Mouse (Mus musculus): ENCODE results near the gene Gucy2c. TPM values are rescaled to one million over a fixed set of nuclear protein-coding genes. Genes with fewer than 3 reads are reported as not detected.
A peak's percentile ranks its signal among the peaks of the same experiment; 100 is the strongest.

The Gucy2c gene
- polyA plus RNA-seq, 1 experiment = 0.34 TPM

- TF ChIP-seq POLR2A (IDR thresholded peaks at IDR 0.05; ENCODE audit: borderline replicate concordance, extremely low read depth, insufficient read depth, insufficient read length, poor library complexity, severe bottlenecking) (no peak), CTCF (IDR thresholded peaks at IDR 0.05; ENCODE audit: borderline replicate concordance, extremely low read depth, insufficient read depth, insufficient read length) (no peak)
These were observed 59.0 kb downstream of the Gucy2c start for GRCm38 (mm10) chr6:136722565-136722964.

GRCm38 (mm10) chr6:136721925-136722324 is 59.6 kb downstream of the Gucy2c start:
- TF ChIP-seq CTCF (IDR thresholded peaks at IDR 0.05; ENCODE audit: borderline replicate concordance, extremely low read depth, insufficient read depth, insufficient read length) (peak; percentile 85), POLR2A (IDR thresholded peaks at IDR 0.05; ENCODE audit: borderline replicate concordance, extremely low read depth, insufficient read depth, insufficient read length, poor library complexity, severe bottlenecking) (no peak)
- DNase-seq (ENCODE audit: low read depth) = peak; percentile 73

More at GRCm38 (mm10) chr6:136722565-136722964, 59.0 kb downstream of the Gucy2c start:
- DNase-seq (ENCODE audit: low read depth) = no peak

GRCm38 (mm10) chr6:136720436-136720835 is 61.1 kb downstream of the Gucy2c start:
- no peak for DNase-seq (ENCODE audit: low read depth)
- TF ChIP-seq CTCF (IDR thresholded peaks at IDR 0.05; ENCODE audit: borderline replicate concordance, extremely low read depth, insufficient read depth, insufficient read length) (no peak), POLR2A (IDR thresholded peaks at IDR 0.05; ENCODE audit: borderline replicate concordance, extremely low read depth, insufficient read depth, insufficient read length, poor library complexity, severe bottlenecking) (no peak)

- DNase-seq (ENCODE audit: low read depth) = no peak
- TF ChIP-seq CTCF (IDR thresholded peaks at IDR 0.05; ENCODE audit: borderline replicate concordance, extremely low read depth, insufficient read depth, insufficient read length) (no peak), POLR2A (IDR thresholded peaks at IDR 0.05; ENCODE audit: borderline replicate concordance, extremely low read depth, insufficient read depth, insufficient read length, poor library complexity, severe bottlenecking) (no peak)
These were observed 65.6 kb downstream of the Gucy2c start for GRCm38 (mm10) chr6:136715881-136716431.

GRCm38 (mm10) chr6:136714097-136714496 is 67.5 kb downstream of the Gucy2c start:
- no peak for DNase-seq (ENCODE audit: low read depth)
- no peak for TF ChIP-seq POLR2A (IDR thresholded peaks at IDR 0.05; ENCODE audit: borderline replicate concordance, extremely low read depth, insufficient read depth, insufficient read length, poor library complexity, severe bottlenecking)

GRCm38 (mm10) chr6:136710408-136710807 is 71.2 kb downstream of the Gucy2c start:
- TF ChIP-seq POLR2A (IDR thresholded peaks at IDR 0.05; ENCODE audit: borderline replicate concordance, extremely low read depth, insufficient read depth, insufficient read length, poor library complexity, severe bottlenecking) (no peak), CTCF (IDR thresholded peaks at IDR 0.05; ENCODE audit: borderline replicate concordance, extremely low read depth, insufficient read depth, insufficient read length) (no peak)
- DNase-seq (ENCODE audit: low read depth) = no peak

- TF ChIP-seq POLR2A (IDR thresholded peaks at IDR 0.05; ENCODE audit: borderline replicate concordance, extremely low read depth, insufficient read depth, insufficient read length, poor library complexity, severe bottlenecking) (no peak), CTCF (IDR thresholded peaks at IDR 0.05; ENCODE audit: borderline replicate concordance, extremely low read depth, insufficient read depth, insufficient read length) (no peak)
These were observed 73.0 kb downstream of the Gucy2c start for GRCm38 (mm10) chr6:136708597-136708996.

GRCm38 (mm10) chr6:136701878-136702277 is 79.7 kb downstream of the Gucy2c start:
- DNase-seq (ENCODE audit: low read depth) = no peak
- no peak for TF ChIP-seq POLR2A (IDR thresholded peaks at IDR 0.05; ENCODE audit: borderline replicate concordance, extremely low read depth, insufficient read depth, insufficient read length, poor library complexity, severe bottlenecking)
- TF ChIP-seq CTCF (IDR thresholded peaks at IDR 0.05; ENCODE audit: borderline replicate concordance, extremely low read depth, insufficient read depth, insufficient read length) = no peak

More at GRCm38 (mm10) chr6:136708597-136708996, 73.0 kb downstream of the Gucy2c start:
- DNase-seq (ENCODE audit: low read depth) = no peak

- no peak for DNase-seq (ENCODE audit: low read depth)
These were observed 80.4 kb downstream of the Gucy2c start for GRCm38 (mm10) chr6:136701185-136701584.

GRCm38 (mm10) chr6:136691314-136691713 is 90.3 kb downstream of the Gucy2c start:
- no peak for TF ChIP-seq CTCF (IDR thresholded peaks at IDR 0.05; ENCODE audit: borderline replicate concordance, extremely low read depth, insufficient read depth, insufficient read length)
- no peak for TF ChIP-seq POLR2A (IDR thresholded peaks at IDR 0.05; ENCODE audit: borderline replicate concordance, extremely low read depth, insufficient read depth, insufficient read length, poor library complexity, severe bottlenecking)
- DNase-seq (ENCODE audit: low read depth) = no peak

More at GRCm38 (mm10) chr6:136701185-136701584, 80.4 kb downstream of the Gucy2c start:
- no peak for TF ChIP-seq POLR2A (IDR thresholded peaks at IDR 0.05; ENCODE audit: borderline replicate concordance, extremely low read depth, insufficient read depth, insufficient read length, poor library complexity, severe bottlenecking)
- TF ChIP-seq CTCF (IDR thresholded peaks at IDR 0.05; ENCODE audit: borderline replicate concordance, extremely low read depth, insufficient read depth, insufficient read length) = no peak

- DNase-seq (ENCODE audit: low read depth) = no peak
- TF ChIP-seq POLR2A (IDR thresholded peaks at IDR 0.05; ENCODE audit: borderline replicate concordance, extremely low read depth, insufficient read depth, insufficient read length, poor library complexity, severe bottlenecking) (no peak), CTCF (IDR thresholded peaks at IDR 0.05; ENCODE audit: borderline replicate concordance, extremely low read depth, insufficient read depth, insufficient read length) (no peak)
These were observed 91.0 kb downstream of the Gucy2c start for GRCm38 (mm10) chr6:136690527-136690926.

- no peak for DNase-seq (ENCODE audit: low read depth)
- TF ChIP-seq CTCF (IDR thresholded peaks at IDR 0.05; ENCODE audit: borderline replicate concordance, extremely low read depth, insufficient read depth, insufficient read length) (no peak), POLR2A (IDR thresholded peaks at IDR 0.05; ENCODE audit: borderline replicate concordance, extremely low read depth, insufficient read depth, insufficient read length, poor library complexity, severe bottlenecking) (no peak)
These were observed 91.7 kb downstream of the Gucy2c start for GRCm38 (mm10) chr6:136689790-136690413.

Measured in brain, embryonic 14.5 days (tissue).